In the genomic region with DNA sequence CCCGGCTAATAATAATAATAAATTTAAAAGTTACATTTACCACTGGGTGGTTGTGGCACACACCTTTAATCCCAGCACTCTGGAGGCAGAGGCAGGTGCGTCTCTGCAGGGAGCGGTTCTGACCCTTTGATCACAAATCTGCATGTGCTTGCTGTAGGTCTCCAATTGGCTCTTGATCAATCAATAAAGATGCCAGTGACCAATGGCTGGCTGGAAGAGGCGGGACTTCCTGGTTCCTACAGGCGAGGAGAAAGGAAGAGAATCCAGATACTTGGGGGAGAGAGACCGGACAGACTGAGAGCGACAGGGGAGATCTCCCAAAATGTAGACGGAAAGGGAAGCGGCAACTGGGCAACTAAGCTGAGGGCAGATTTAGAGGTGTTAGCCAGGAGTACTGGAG, we compare ENCODE assay signal across 20 mouse cellular contexts. TPM values are rescaled to one million over a fixed set of nuclear protein-coding genes. Genes with fewer than 3 reads are reported as not detected.
DNase-seq lines count a peak whose midpoint lies in the region; ATAC-seq and TF ChIP-seq lines count a peak whose summit lies in the region.
"Had no signal": no experiment of that assay in that cellular context is flagged by ENCODE, and none has a peak within 500 bp of the region (broad histone marks: within the 10 kb centered on the region; RNA-seq: fewer than 3 reads in every experiment).

No protein-coding gene starts in this region.

- H3K4me3 ChIP-seq in ES-E14 (ENCODE audit: insufficient read depth in 1 of 2, low read depth in 1 of 2, low read length in 2 of 2, poor library complexity in 1 of 2, severe bottlenecking in 1 of 2): peak overlapping the region; percentile 68 to 77
- no peak overlapping the region for H3K4me3 ChIP-seq in intestine, postnatal 0 days (ENCODE audit: low read depth, low read length)
- no peak overlapping the region for H3K4me3 ChIP-seq in gastrocnemius, adult 2 months
- H3K4me3 ChIP-seq: forebrain, embryonic 12.5 days; heart, adult 2 months; heart, embryonic 15.5 days; hindbrain, embryonic 12.5 days; liver, embryonic 12.5 days; neural tube, embryonic 13.5 days had no signal

- H3K27ac ChIP-seq in ES-E14 (ENCODE audit: insufficient read depth, low read depth, low read length, poor library complexity, severe bottlenecking): peak overlapping the region; percentile 85
- H3K27ac ChIP-seq in intestine, postnatal 0 days (ENCODE audit: low read depth, low read length): no peak overlapping the region
- H3K27ac ChIP-seq in gastrocnemius, adult 2 months: no peak overlapping the region
- H3K27ac ChIP-seq: forebrain, embryonic 12.5 days; heart, adult 2 months; heart, embryonic 15.5 days; hindbrain, embryonic 12.5 days; neural tube, embryonic 13.5 days had no signal

- H3K36me3 ChIP-seq in ES-E14 (ENCODE audit: control insufficient read depth, insufficient read depth, low read length, poor library complexity, severe bottlenecking): no peaks in the 10 kb centered on the region
- no peaks in the 10 kb centered on the region for H3K36me3 ChIP-seq in intestine, postnatal 0 days (ENCODE audit: control insufficient read depth, insufficient read depth)
- H3K36me3 ChIP-seq: forebrain, embryonic 12.5 days; heart, embryonic 15.5 days; hindbrain, embryonic 12.5 days; liver, embryonic 12.5 days; neural tube, embryonic 13.5 days had no signal

- no peak for ATAC-seq in intestine, postnatal 0 days
- ATAC-seq: intestine, embryonic 16.5 days; lung, postnatal 0 days; Patski had no signal

- peak overlapping the region; percentile 78 for H3K9ac ChIP-seq in ES-E14 (ENCODE audit: insufficient read depth, low read depth, low read length, poor library complexity, severe bottlenecking)
- no peak overlapping the region for H3K9ac ChIP-seq in intestine, postnatal 0 days (ENCODE audit: low read depth, low read length)
- H3K9ac ChIP-seq: forebrain, embryonic 12.5 days; heart, embryonic 15.5 days; hindbrain, embryonic 12.5 days; liver, embryonic 12.5 days; neural tube, embryonic 13.5 days had no signal

- no peak for TF ChIP-seq CTCF in intestine, postnatal 0 days (IDR thresholded peaks at IDR 0.05; ENCODE audit: low read depth)
- no peak for TF ChIP-seq CTCF in gastrocnemius, adult 2 months (IDR thresholded peaks at IDR 0.05)

- DNase-seq in heart, postnatal 4 days: peak; percentile 47
- DNase-seq in heart, postnatal 10 days: no peak
- peak; percentile 62 for DNase-seq in lung, postnatal 36 days
- DNase-seq in lung, postnatal 25 days (ENCODE audit: low spot score): no peak
- DNase-seq in ES-E14 (ENCODE audit: low read depth, low spot score): peak; percentile 89
- DNase-seq in induced T-regulatory cell, adult 2 months (ENCODE audit: low read depth): peak; percentile 53
- no peak for DNase-seq in gastrocnemius, adult 2 months
- DNase-seq: gastrocnemius, postnatal 14 days; heart, adult 2 months; kidney, postnatal 14 days; right cerebral cortex, postnatal 4 days had no signal

- intact Hi-C loops in heart, postnatal 10 days (cut with DNase I): no loop called here
- intact Hi-C loops in gastrocnemius, adult 2 months (cut with DNase I): no loop called here

- in situ Hi-C loops in ES-E14 (cut with MboI; ENCODE audit: low sequenced_read_pairs in 2 of 2, unreplicated experiment in 2 of 2): loop anchor here in 1 of 2 experiments (25.0 kb wide), 1 partner anchor 334 kb away; the partner anchor contains the start of gene Grm4

- H3K9me3 ChIP-seq in ES-E14 (ENCODE audit: control insufficient read depth, insufficient read depth, low read depth, low read length): no peaks in the 10 kb centered on the region
- H3K9me3 ChIP-seq in intestine, postnatal 0 days (ENCODE audit: control insufficient read depth): no peaks in the 10 kb centered on the region
- H3K9me3 ChIP-seq: forebrain, embryonic 12.5 days; heart, embryonic 15.5 days; hindbrain, embryonic 12.5 days; neural tube, embryonic 13.5 days had no signal

- WGBS in intestine, postnatal 0 days: 90% methylated on average over 9 of the region's 9 CpGs

- peaks cover 6 to 8% of the 10 kb centered on the region in 2 experiments; a peak in 3 of 4 replicates for H3K4me1 ChIP-seq in ES-E14 (ENCODE audit: control insufficient read depth in 2 of 2, insufficient read depth in 2 of 2, low read length in 2 of 2, poor library complexity in 1 of 2)
- H3K4me1 ChIP-seq in intestine, postnatal 0 days (replicated peaks; ENCODE audit: control insufficient read depth, insufficient read depth, low read length): no peaks in the 10 kb centered on the region
- H3K4me1 ChIP-seq: heart, embryonic 15.5 days had no signal

- no peaks in the 10 kb centered on the region for H3K27me3 ChIP-seq in intestine, postnatal 0 days (replicated peaks; ENCODE audit: control insufficient read depth, insufficient read depth, low read length)
- H3K27me3 ChIP-seq: forebrain, embryonic 12.5 days; heart, embryonic 15.5 days; hindbrain, embryonic 12.5 days; neural tube, embryonic 13.5 days; Patski had no signal

- H3K4me2 ChIP-seq in intestine, postnatal 0 days (replicated peaks; ENCODE audit: low read depth): no peak overlapping the region
- H3K4me2 ChIP-seq: forebrain, embryonic 12.5 days; heart, embryonic 15.5 days; hindbrain, embryonic 12.5 days; liver, embryonic 12.5 days; neural tube, embryonic 13.5 days had no signal

TF ChIP-seq in ES-E14, 5 proteins besides CTCF, POLR2A, EP300 and RAD21:
- peak; percentile 86 for TF ChIP-seq CHD2 (IDR thresholded peaks at IDR 0.05; ENCODE audit: low read depth, low read length)
- no peak for TF ChIP-seq ZC3H11A (IDR thresholded peaks at IDR 0.05; ENCODE audit: borderline replicate concordance, low read depth, low read length)

RNA-seq across cellular contexts. Expression of gene Ip6k3, which starts 10.4 kb away (rescaled TPM):
- 1 to 10 TPM; 3.6 to 4.0 TPM for total RNA-seq in heart, postnatal 4 days (2021)
- total RNA-seq in heart, postnatal 10 days (2021): 1 to 10 TPM; 9.2 to 10.0 TPM
- total RNA-seq in ES-E14 (2012; rRNA removed): 0.27 TPM in 1 of 2 replicates, not detected in the other
- polyA plus RNA-seq in intestine, postnatal 0 days (2015; fragmentation: Nextera tagmentation; extraction: Ambion mirVana): not detected in 2 replicates
- total RNA-seq in gastrocnemius, adult 2 months (2021): 10 to 100 TPM; 30.9 to 84.2 TPM

RNA-seq across cellular contexts. Expression of gene Lemd2, which starts 26.2 kb away (rescaled TPM):
- total RNA-seq in heart, postnatal 4 days (2021): 10 to 100 TPM; 35.3 to 36.4 TPM
- 10 to 100 TPM; 32.3 to 32.6 TPM for total RNA-seq in heart, postnatal 10 days (2021)
- total RNA-seq in ES-E14 (2012; rRNA removed): 51.8 and 87.8 TPM in 2 replicates
- polyA plus RNA-seq in intestine, postnatal 0 days (2015; fragmentation: Nextera tagmentation; extraction: Ambion mirVana): 9.9 and 10.1 TPM in 2 replicates
- 10 to 100 TPM; 22.4 to 23.9 TPM for total RNA-seq in gastrocnemius, adult 2 months (2021)

RNA-seq across cellular contexts. Expression of gene Uqcc2, which starts 44.3 kb away (rescaled TPM):
- total RNA-seq in heart, postnatal 4 days (2021): 100 to 1,000 TPM; 256 to 274 TPM
- total RNA-seq in heart, postnatal 10 days (2021): 100 to 1,000 TPM; 278 to 279 TPM
- total RNA-seq in ES-E14 (2012; rRNA removed): 175 and 199 TPM in 2 replicates
- polyA plus RNA-seq in intestine, postnatal 0 days (2015; fragmentation: Nextera tagmentation; extraction: Ambion mirVana): 190 and 206 TPM in 2 replicates
- total RNA-seq in gastrocnemius, adult 2 months (2021): 100 to 1,000 TPM; 405 to 424 TPM

Comparison
In these comparisons a context has a peak if more than half of its experiments do, and no peak if none do; other contexts are left out.
1. DNase-seq: peak in heart, postnatal 4 days (single experiment), lung, postnatal 36 days (single experiment), ES-E14 (single experiment) and induced T-regulatory cell, adult 2 months (single experiment); none in heart, postnatal 10 days (0 of 2), lung, postnatal 25 days (single experiment) and gastrocnemius, adult 2 months (single experiment).
2. H3K4me3 ChIP-seq: peak in ES-E14 (2 of 2); none in intestine, postnatal 0 days (single experiment) and gastrocnemius, adult 2 months (single experiment).